Mouse (Mus musculus) brain, embryonic 14.5 days (tissue): ENCODE data around the gene Gstm7. TPM values are rescaled to one million over a fixed set of nuclear protein-coding genes. Genes with fewer than 3 reads are reported as not detected.
"Not testable (repeated sequence)": the region's sequence is repeated elsewhere in the genome, so short reads cannot be mapped to it uniquely, and the experiment has no call there.

Experiments
- DNase-seq: peaks from one replicate; pipeline ENCODE4 v3.0.0-alpha.2; 2011; ENCODE audit warnings: low read depth
- CTCF ChIP-seq: fragments of 200-500 bp; IDR thresholded peaks from 2 replicates; pipeline ENCODE4 v1.5.1; 2012; ENCODE audit warnings: inconsistent platforms, mild to moderate bottlenecking, moderate library complexity, borderline replicate concordance; ENCODE audit not compliant: insufficient read depth, insufficient read length; ENCODE audit errors: extremely low read depth
- POLR2A ChIP-seq: fragments of 200-500 bp; IDR thresholded peaks from 2 replicates; pipeline ENCODE4 v1.6.1; 2012; ENCODE audit warnings: mild to moderate bottlenecking, inconsistent platforms, borderline replicate concordance; ENCODE audit not compliant: poor library complexity, insufficient read depth, insufficient read length, severe bottlenecking; ENCODE audit errors: extremely low read depth
- polyA plus RNA-seq: library from polyadenylated mRNA; depleted of rRNA; stranded (reverse); fragments of >200 nt; gene quantifications from 2 replicates; pipeline ENCODE4 v1.2.3, GENCODE M21; 2012; rRNA removed

Gene Gstm7
- polyA plus RNA-seq, 1 experiment: 72.4 TPM

DNA sequence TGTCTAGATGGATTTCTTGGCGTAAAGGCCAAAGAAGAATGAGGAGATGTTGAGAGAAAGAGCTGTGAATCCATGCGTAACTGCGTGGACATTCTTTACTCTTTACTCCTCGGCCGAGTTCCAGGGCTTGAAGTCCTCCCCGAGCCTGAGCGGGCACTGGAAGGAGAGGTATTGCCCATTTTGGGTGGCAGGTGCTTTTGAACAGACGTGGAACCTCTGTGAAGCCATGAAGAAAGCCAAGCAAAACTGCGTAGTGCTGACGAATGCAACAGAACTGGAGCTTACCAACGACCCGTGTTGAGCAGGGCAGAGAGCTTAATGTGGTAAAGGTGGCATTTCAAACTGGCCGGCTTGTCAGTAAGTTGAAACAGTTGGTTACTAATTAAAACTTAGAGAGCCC lies 32.9 kb downstream of the Gstm7 start:
- TF ChIP-seq CTCF (no peak), POLR2A (no peak)
- DNase-seq: no peak

DNA sequence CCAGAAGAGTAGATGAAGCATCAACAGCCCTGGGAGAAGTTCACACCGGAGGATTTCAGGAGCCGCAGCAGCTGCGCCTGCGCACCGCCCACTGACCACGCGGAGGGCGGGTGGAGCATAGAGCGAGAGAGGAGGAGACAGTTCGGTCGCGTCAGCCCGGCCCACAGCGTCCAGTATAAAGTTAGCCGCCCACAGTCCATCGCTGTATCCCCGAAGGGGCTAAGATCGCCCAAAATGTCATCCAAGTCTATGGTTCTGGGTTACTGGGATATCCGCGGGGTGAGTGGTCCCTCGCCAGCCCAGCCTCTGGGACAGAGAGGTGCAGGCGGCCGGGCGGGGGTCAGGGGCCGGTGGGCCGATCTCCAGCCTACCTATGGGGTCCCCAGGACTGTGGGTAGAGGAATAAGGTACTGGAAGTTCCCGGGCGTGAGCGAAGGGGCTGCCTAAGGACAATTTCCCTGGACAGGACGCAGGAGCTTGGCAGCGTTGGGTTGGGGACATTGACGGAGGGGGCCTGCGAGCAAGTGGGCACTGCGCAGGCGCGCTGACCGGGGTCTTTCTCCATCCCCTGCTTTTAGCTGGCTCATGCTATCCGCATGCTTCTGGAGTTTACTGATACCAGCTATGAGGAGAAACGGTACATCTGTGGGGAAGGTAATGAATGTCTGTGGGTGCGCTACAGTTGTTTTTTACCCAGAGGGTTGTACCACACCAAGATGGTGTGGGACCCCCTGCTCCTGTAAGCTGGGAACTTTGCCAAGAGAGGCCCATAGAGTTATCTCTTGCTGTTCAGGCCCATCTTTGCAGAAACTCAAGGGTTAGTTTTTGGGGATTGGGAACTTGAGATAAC lies 35.7 kb downstream of the Gstm7 start, which contains the start of gene Gstm5:
Gene Gstm5 (plus strand): TSS at position 102 of the 850 bp plus-strand sequence.
- TF ChIP-seq POLR2A (peak; percentile 69; the same call in 1 of the 2 replicates), CTCF (no peak)
- peak; percentile 93 for DNase-seq

DNA sequence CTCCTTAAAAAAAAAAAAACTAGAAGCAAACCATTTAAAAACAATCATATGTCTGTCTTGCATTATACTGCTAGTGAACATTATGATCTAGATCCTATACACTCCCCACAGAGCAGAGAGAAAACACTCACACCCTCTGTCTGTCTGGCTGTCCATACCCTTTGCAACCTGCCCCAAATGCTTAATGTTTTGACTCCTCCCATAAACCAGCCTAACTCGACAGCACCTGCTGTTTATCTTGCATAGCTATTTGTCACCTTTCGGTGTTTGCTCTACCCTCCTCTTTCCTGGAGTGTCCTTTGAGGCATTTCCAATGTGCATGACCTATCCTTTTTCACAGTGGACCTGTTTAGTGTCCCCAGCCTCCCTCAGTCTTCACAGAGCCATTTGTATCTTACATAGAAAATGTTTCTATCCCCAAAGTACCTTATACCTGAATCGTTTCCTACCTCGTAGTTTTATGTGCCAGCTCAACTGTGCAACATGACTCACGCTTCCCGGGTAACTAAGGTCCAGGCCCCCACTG lies 36.4 kb downstream of the Gstm7 start:
- no peak for DNase-seq
- TF ChIP-seq POLR2A (no peak), CTCF (no peak)

DNA sequence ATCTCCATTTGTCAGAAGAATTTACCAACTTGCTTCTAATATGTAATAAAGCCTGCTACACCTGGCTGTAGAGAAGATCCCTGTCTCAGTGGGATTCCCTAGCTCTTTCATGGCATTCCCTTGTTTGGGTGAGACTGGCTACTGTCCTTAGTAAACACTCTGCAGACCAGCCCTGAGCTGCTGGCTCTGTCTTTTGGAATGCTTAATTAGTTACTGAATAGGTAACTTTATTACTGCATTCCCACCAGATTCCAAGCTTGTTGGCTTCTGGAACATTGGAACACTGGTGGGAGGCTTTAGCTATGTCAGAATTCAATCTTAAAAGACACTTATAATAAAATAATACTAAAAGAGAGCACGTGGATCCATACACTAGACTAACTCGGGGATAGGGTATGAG lies 42.4 kb downstream of the Gstm7 start:
- not testable (repeated sequence) for DNase-seq

DNA sequence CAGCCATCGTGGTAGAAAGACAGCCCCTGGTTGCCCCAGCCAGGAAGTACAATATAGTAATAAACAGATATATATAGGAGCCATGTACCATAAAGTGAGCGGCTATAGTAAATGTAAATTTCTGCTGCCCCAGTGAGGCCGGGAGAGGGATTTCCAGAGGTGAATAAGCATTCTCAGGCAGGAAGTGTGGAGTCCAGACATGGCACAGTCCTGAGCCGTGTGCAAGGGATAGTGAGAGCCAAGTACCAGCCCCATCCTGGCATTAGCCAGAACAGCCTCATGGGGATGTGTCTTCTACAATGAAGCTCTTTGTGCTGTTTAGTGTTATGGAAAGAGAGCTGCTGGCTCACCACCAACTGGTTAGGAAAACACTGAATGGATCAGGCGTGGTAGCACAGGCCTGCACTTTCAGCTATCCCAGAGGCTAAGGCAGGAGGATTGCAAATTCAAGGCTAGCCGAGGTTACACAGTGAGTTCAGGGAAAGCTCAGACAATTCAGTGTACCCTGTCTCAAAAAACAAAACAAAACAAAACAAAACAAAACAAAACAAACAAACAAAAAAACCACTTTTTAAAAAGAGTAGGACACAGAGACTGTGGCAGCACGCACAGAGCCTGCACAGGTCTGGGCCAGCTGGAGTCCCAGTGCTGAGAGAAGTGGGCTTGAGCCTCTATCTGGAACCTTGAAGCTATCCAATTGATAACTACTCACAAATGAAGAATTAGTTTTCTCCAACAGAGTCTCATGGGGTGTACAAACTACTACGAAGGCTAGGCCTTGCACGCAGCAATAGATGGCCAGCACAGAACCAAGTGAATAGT lies 43.7 kb downstream of the Gstm7 start:
- TF ChIP-seq POLR2A: no peak
- no peak for TF ChIP-seq CTCF
- DNase-seq: peak; percentile 93

DNA sequence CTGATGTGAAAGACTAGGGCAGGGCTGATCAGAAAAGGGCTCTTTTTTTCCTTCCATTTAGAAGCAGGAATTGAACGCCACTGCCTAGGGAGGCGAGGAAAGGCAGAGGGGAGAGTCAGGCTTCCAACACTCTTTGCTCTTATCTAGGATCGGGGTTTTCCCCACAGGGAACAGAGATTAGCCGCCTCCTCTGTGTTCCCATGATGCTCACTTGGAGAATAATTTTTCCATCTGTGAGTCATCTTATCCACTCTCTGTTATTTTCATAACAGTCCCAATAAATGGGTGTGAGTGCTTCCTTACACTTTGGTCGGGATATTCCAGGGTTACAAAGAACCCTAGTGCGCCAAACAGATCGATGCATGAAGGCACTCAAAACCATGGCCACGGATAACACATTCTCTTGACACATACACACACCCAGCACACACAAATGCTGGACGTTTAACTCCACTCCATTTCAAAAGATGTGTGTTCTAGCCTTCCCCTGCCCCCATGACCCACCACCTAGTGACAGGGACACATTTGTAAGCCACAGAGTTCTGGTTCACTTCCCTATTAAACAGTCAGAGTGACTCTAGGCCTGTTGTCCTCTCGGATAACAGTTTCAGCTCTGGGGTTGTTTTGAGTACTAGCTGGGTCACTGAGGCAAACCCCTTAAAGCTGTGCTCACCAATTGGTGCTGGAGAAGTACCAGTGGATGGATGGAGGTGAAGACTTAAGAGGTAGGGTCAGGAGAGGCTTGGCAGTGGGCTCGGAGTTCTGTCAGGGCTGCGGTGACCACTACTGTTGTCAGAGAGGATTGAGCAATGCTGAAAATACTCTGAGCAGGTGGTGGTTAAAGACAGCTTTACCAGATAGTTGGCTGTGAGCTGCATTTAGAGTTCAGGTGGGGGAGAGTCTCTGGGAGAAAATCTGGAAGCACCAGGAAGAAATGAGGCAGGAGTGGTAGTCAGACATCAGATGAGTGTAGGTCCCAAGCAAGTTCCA lies 53.6 kb downstream of the Gstm7 start:
- TF ChIP-seq CTCF (no peak), POLR2A (no peak)
- no peak for DNase-seq

DNA sequence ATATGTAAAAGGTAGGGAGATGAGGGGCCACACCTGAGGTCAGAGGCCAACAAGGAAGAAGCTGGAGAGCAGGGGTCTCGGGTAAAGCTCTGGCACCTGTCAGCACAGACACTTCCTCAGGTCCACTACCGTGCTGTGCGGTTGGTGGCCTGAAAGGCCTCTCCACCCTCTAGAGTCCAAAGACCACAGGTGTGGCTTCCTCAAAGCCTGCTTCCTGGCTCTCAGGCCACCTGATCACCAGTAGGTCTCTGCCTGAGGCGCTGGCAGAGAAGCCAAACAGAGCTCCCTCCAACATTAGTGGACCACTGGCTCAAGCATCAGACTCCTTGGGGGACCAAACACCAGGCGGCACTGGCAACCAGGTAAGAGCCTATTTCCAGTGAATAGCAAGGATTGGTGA lies 54.6 kb downstream of the Gstm7 start, which contains the start of gene Eps8l3:
Gene Eps8l3 (plus strand): TSS at position 225 of the 400 bp plus-strand sequence.
- DNase-seq: no peak
- TF ChIP-seq CTCF (no peak), POLR2A (no peak)

Other genes with a start within 250 kb of the Gstm7 start
- 173 and 195 TPM in 2 replicates for gene Ahcyl1, start 235.3 kb downstream of the Gstm7 start, polyA plus RNA-seq
- gene Csf1, start 171.3 kb downstream of the Gstm7 start, polyA plus RNA-seq: 6.4 and 8.5 TPM in 2 replicates
- gene Eps8l3, start 54.6 kb downstream of the Gstm7 start, polyA plus RNA-seq: not detected in 2 replicates
- 145 and 147 TPM in 2 replicates for gene Gstm5, start 36.0 kb downstream of the Gstm7 start, polyA plus RNA-seq
- gene Gstm6, start 11.9 kb upstream of the Gstm7 start, polyA plus RNA-seq: 7.9 and 9.5 TPM in 2 replicates
- gene Gstm3, start 37.5 kb upstream of the Gstm7 start, polyA plus RNA-seq: 0.06 TPM in 1 of 2 replicates, not detected in the other
- 5.8 and 6.9 TPM in 2 replicates for gene Gstm2, start 54.6 kb upstream of the Gstm7 start, polyA plus RNA-seq
- 33.4 and 38.5 TPM in 2 replicates for gene Gstm1, start 86.2 kb upstream of the Gstm7 start, polyA plus RNA-seq
- 13.2 and 15.3 TPM in 2 replicates for gene Gstm4, start 113.1 kb upstream of the Gstm7 start, polyA plus RNA-seq
- 111 and 118 TPM in 2 replicates for gene Ampd2, start 154.8 kb upstream of the Gstm7 start, polyA plus RNA-seq
- gene Gnat2, start 161.0 kb upstream of the Gstm7 start, polyA plus RNA-seq: 0.05 and 0.18 TPM in 2 replicates
- 79.0 and 86.6 TPM in 2 replicates for gene Gnai3, start 214.3 kb upstream of the Gstm7 start, polyA plus RNA-seq
- gene Gpr61, start 223.1 kb upstream of the Gstm7 start, polyA plus RNA-seq: 1.5 and 2.6 TPM in 2 replicates